Mouse (Mus musculus) embryo, embryonic 10 days (tissue): Measurements from ENCODE around the gene Tnfrsf8.

Source experiments
- DNase-seq: peaks from one replicate; pipeline ENCODE4 v3.0.0-alpha.2; 2015; ENCODE audit warnings: low spot score

Tnfrsf8 gene

GRCm38 (mm10) chr4:145267631-145268110 is 47.3 kb downstream of the Tnfrsf8 start:
- no peak for DNase-seq

GRCm38 (mm10) chr4:145266505-145266904 is 48.5 kb downstream of the Tnfrsf8 start:
- DNase-seq: no peak

- no peak for DNase-seq
These were observed 50.2 kb downstream of the Tnfrsf8 start for GRCm38 (mm10) chr4:145264761-145265160.

- DNase-seq: no peak
These were observed 51.4 kb downstream of the Tnfrsf8 start for GRCm38 (mm10) chr4:145263583-145263982.

- DNase-seq: no peak
These were observed 54.2 kb downstream of the Tnfrsf8 start for GRCm38 (mm10) chr4:145260802-145261201.

- no peak for DNase-seq
These were observed 57.1 kb downstream of the Tnfrsf8 start for GRCm38 (mm10) chr4:145257751-145258434.

GRCm38 (mm10) chr4:145256144-145256543 is 58.8 kb downstream of the Tnfrsf8 start:
- DNase-seq: no peak

GRCm38 (mm10) chr4:145254418-145254817 is 60.5 kb downstream of the Tnfrsf8 start:
- DNase-seq: no peak

GRCm38 (mm10) chr4:145252611-145253010 is 62.4 kb downstream of the Tnfrsf8 start:
- DNase-seq: no peak

GRCm38 (mm10) chr4:145251546-145251945 is 63.4 kb downstream of the Tnfrsf8 start:
- no peak for DNase-seq

- DNase-seq: no peak
These were observed 65.0 kb downstream of the Tnfrsf8 start for GRCm38 (mm10) chr4:145250002-145250401.

- DNase-seq: no peak
These were observed 67.4 kb downstream of the Tnfrsf8 start for GRCm38 (mm10) chr4:145247556-145247955.

GRCm38 (mm10) chr4:145246173-145247011 is 68.6 kb downstream of the Tnfrsf8 start, which contains the start of gene Tnfrsf1b:
Gene Tnfrsf1b, minus strand, starts transcription at chr4:145246870.
- DNase-seq: peak; percentile 59

GRCm38 (mm10) chr4:145245581-145245980 is 69.4 kb downstream of the Tnfrsf8 start:
- DNase-seq: no peak

GRCm38 (mm10) chr4:145244676-145245075 is 70.3 kb downstream of the Tnfrsf8 start:
- no peak for DNase-seq

GRCm38 (mm10) chr4:145242719-145243350 is 72.1 kb downstream of the Tnfrsf8 start:
- DNase-seq: no peak

- no peak for DNase-seq
These were observed 74.2 kb downstream of the Tnfrsf8 start for GRCm38 (mm10) chr4:145240723-145241231.

- DNase-seq: no peak
These were observed 75.7 kb downstream of the Tnfrsf8 start for GRCm38 (mm10) chr4:145239049-145239830.

- no peak for DNase-seq
These were observed 78.9 kb downstream of the Tnfrsf8 start for GRCm38 (mm10) chr4:145236027-145236426.

- DNase-seq: no peak
These were observed 81.3 kb downstream of the Tnfrsf8 start for GRCm38 (mm10) chr4:145233487-145234228.

- no peak for DNase-seq
These were observed 83.2 kb downstream of the Tnfrsf8 start for GRCm38 (mm10) chr4:145231732-145232131.
